Mouse (Mus musculus) myocyte (in vitro differentiated cells): ENCODE data around the gene Lrrc63.

ENCODE experiments used
- E2F4 ChIP-seq: IDR thresholded peaks from one replicate; pipeline ENCODE4 v1.6.1; 2011; ENCODE audit warnings: mild to moderate bottlenecking, control low read depth, moderate library complexity; ENCODE audit not compliant: insufficient read depth
- MAX ChIP-seq: IDR thresholded peaks from one replicate; pipeline ENCODE4 v1.6.1; 2011; ENCODE audit warnings: low read depth, mild to moderate bottlenecking, control low read depth
- MYOD1 ChIP-seq, 3 experiments: IDR thresholded peaks; one replicate each; pipeline ENCODE4 v1.6.1; 2011; ENCODE audit warnings: control low read depth in 2 of 3, low read depth in 2 of 3, mild to moderate bottlenecking in 2 of 3, moderate library complexity in 1 of 3; ENCODE audit not compliant: insufficient read length in 2 of 3, control insufficient read depth in 1 of 3
- MYOG ChIP-seq, 3 experiments: IDR thresholded peaks; one replicate each; pipeline ENCODE4 v1.6.1; 2011; ENCODE audit warnings: control low read depth in 2 of 3, low read depth in 2 of 3, mild to moderate bottlenecking in 2 of 3; ENCODE audit not compliant: insufficient read length in 2 of 3, control insufficient read depth in 1 of 3, insufficient read depth in 1 of 3
- POLR2A ChIP-seq: IDR thresholded peaks from one replicate; pipeline ENCODE4 v1.6.1; 2011; ENCODE audit warnings: low read depth, mild to moderate bottlenecking, control low read depth, moderate library complexity; ENCODE audit not compliant: insufficient read length
- REST ChIP-seq: IDR thresholded peaks from one replicate; pipeline ENCODE4 v1.6.1; 2011; ENCODE audit warnings: mild to moderate bottlenecking, control low read depth, moderate library complexity; ENCODE audit not compliant: insufficient read depth, insufficient read length
- TCF3 ChIP-seq: IDR thresholded peaks from one replicate; pipeline ENCODE4 v1.6.1; 2011; ENCODE audit warnings: low read depth, control low read depth; ENCODE audit not compliant: insufficient read length
- USF1 ChIP-seq: IDR thresholded peaks from one replicate; pipeline ENCODE4 v1.6.1; 2011; ENCODE audit warnings: low read depth, mild to moderate bottlenecking, control low read depth, moderate library complexity

GRCm38 (mm10) chr14:75176425-75177045, 45.9 kb upstream of the Lrrc63 start:
- TF ChIP-seq USF1 (no peak), POLR2A (no peak), E2F4 (no peak), MYOD1 (IDR thresholded peaks at IDR 0.05; ENCODE audit: control insufficient read depth in 1 of 3, insufficient read length in 2 of 3, low read depth in 2 of 3) (no peak), REST (no peak), TCF3 (no peak), MAX (no peak), MYOG (IDR thresholded peaks at IDR 0.05; ENCODE audit: control insufficient read depth in 1 of 3, insufficient read depth in 1 of 3, insufficient read length in 2 of 3, low read depth in 2 of 3) (no peak)
